Mouse (Mus musculus) heart, embryonic 12.5 days (tissue): Measurements from ENCODE around the gene Mss51. TPM values are rescaled to one million over a fixed set of nuclear protein-coding genes. Genes with fewer than 3 reads are reported as not detected.

ENCODE experiments used
- ATAC-seq: fragments of 200-750 bp; cut with Nextera tagmentation; 2 replicates; pipeline ENCODE4 v1.8.0; 2017; ENCODE audit warnings: moderate TSS enrichment, moderate library complexity; ENCODE audit not compliant: insufficient number of reproducible peaks, low FRiP score
- H3K27ac ChIP-seq: fragments of 300-500 bp; sonication (generic); 2 replicates; pipeline ENCODE4 v1.5.1; 2016; ENCODE audit warnings: mild to moderate bottlenecking, moderate library complexity; ENCODE audit not compliant: poor library complexity, severe bottlenecking
- H3K27me3 ChIP-seq: fragments of 300-500 bp; sonication (generic); replicated peaks from 2 replicates; pipeline ENCODE4 v1.6.1; 2016; ENCODE audit warnings: mild to moderate bottlenecking, moderate library complexity
- H3K36me3 ChIP-seq: fragments of 300-500 bp; sonication (generic); 2 replicates; pipeline ENCODE4 v1.6.1; 2016; ENCODE audit warnings: mild to moderate bottlenecking, moderate library complexity
- H3K4me1 ChIP-seq: fragments of 300-500 bp; sonication (generic); replicated peaks from 2 replicates; pipeline ENCODE4 v1.6.1; 2016; ENCODE audit warnings: mild to moderate bottlenecking
- H3K4me2 ChIP-seq: fragments of 300-500 bp; sonication (generic); 2 replicates; pipeline ENCODE4 v1.6.1; 2016; ENCODE audit warnings: mild to moderate bottlenecking, moderate library complexity
- H3K4me3 ChIP-seq: fragments of 300-500 bp; sonication (generic); 2 replicates; pipeline ENCODE4 v1.5.1; 2016; ENCODE audit warnings: mild to moderate bottlenecking
- H3K9ac ChIP-seq: fragments of 300-500 bp; sonication (generic); 2 replicates; pipeline ENCODE4 v1.6.1; 2016; ENCODE audit warnings: mild to moderate bottlenecking, moderate library complexity
- H3K9me3 ChIP-seq: fragments of 300-500 bp; sonication (generic); replicated peaks from 2 replicates; pipeline ENCODE4 v1.6.1; 2016; ENCODE audit warnings: mild to moderate bottlenecking, moderate library complexity
- WGBS: fragments of 180-500 bp; shearing (Covaris S2); methylation state at CpG from one replicate; pipeline ENCODE4 v1.1.7; 2016; 5-methylcytosine and 5-hydroxymethylcytosine counted together
- polyA plus RNA-seq: library from polyadenylated mRNA; unstranded; fragments of >200 nt; fragmentation: Nextera tagmentation; extraction: Ambion mirVana; gene quantifications from 2 replicates; pipeline ENCODE4 v1.2.1, GENCODE M21; 2016

Mss51 gene
- polyA plus RNA-seq, 1 experiment from 2014 or later = 0.51 TPM

- ATAC-seq = peak; percentile 87
- 3% methylated on average over 15 of the region's 15 CpGs for WGBS
Observed at GRCm38 (mm10) chr14:20451765-20452331, 44.9 kb downstream of the Mss51 start, which contains the start of gene Cfap70. Cfap70 (minus strand) TSS chr14:20452226.

GRCm38 (mm10) chr14:20451302-20451701, 45.4 kb downstream of the Mss51 start:
- Histone ChIP-seq H3K9me3 (no peaks in the 10 kb centered on the region), H3K27ac (no peak overlapping the region), H3K36me3 (peaks cover 10% of the 10 kb centered on the region), H3K4me1 (peaks cover 5% of the 10 kb centered on the region; the same call in 1 of the 2 replicates), H3K27me3 (no peaks in the 10 kb centered on the region), H3K4me3 (peak overlapping the region; percentile 46), H3K9ac (peak overlapping the region; percentile 40; the same call in 1 of the 2 replicates), H3K4me2 (peak overlapping the region; percentile 81)
- WGBS = 10% methylated on average over 2 of the region's 2 CpGs
- 0 out of 2 replicates have a peak, but pooled peaks have one; percentile 63 for ATAC-seq

More at GRCm38 (mm10) chr14:20451765-20452331, 44.9 kb downstream of the Mss51 start, which contains the start of gene Cfap70:
- Histone ChIP-seq H3K9ac (peak within 1 kb of the TSS; percentile 40), H3K27ac (no peak within 1 kb of the TSS), H3K4me2 (peak within 1 kb of the TSS; percentile 81), H3K9me3 (no peaks in the 10 kb centered on the region), H3K4me3 (peak within 1 kb of the TSS; percentile 46), H3K4me1 (peaks cover 5% of the 10 kb centered on the region; the same call in 1 of the 2 replicates), H3K27me3 (no peaks in the 10 kb centered on the region), H3K36me3 (peaks cover 15% of the 10 kb centered on the region)

GRCm38 (mm10) chr14:20447209-20447608, 49.5 kb downstream of the Mss51 start:
- H3K9ac ChIP-seq = no peak overlapping the region
- H3K27me3 ChIP-seq = no peaks in the 10 kb centered on the region
- no peaks in the 10 kb centered on the region for H3K36me3 ChIP-seq
- H3K4me2 ChIP-seq = no peak overlapping the region
- WGBS = 59% methylated on average over 12 of the region's 12 CpGs
- H3K4me3 ChIP-seq = no peak overlapping the region
- ATAC-seq = no peak
- H3K27ac ChIP-seq = no peak overlapping the region
- H3K9me3 ChIP-seq = no peaks in the 10 kb centered on the region
- peaks cover 5% of the 10 kb centered on the region; the same call in 1 of the 2 replicates for H3K4me1 ChIP-seq

- peak overlapping the region; percentile 47 for H3K4me2 ChIP-seq
- H3K9ac ChIP-seq = 0 out of 2 replicates have a peak overlapping the region, but pooled peaks have one; percentile 25
- peak; percentile 53; the same call in 1 of the 2 replicates for ATAC-seq
- no peak overlapping the region for H3K27ac ChIP-seq
- H3K4me1 ChIP-seq = no peaks in the 10 kb centered on the region; the same call in 1 of the 2 replicates
- WGBS = 43% methylated on average over 17 of the region's 17 CpGs
- no peaks in the 10 kb centered on the region for H3K27me3 ChIP-seq
- no peaks in the 10 kb centered on the region for H3K36me3 ChIP-seq
- no peak overlapping the region for H3K4me3 ChIP-seq
- no peaks in the 10 kb centered on the region for H3K9me3 ChIP-seq
Observed at GRCm38 (mm10) chr14:20442252-20442651, 54.4 kb downstream of the Mss51 start.

- no peak overlapping the region for H3K9ac ChIP-seq
- H3K4me1 ChIP-seq = no peaks in the 10 kb centered on the region
- H3K4me3 ChIP-seq = no peak overlapping the region
- H3K27me3 ChIP-seq = no peaks in the 10 kb centered on the region
- no peak overlapping the region for H3K4me2 ChIP-seq
- WGBS = 71% methylated on average over 6 of the region's 6 CpGs
- no peak overlapping the region for H3K27ac ChIP-seq
- 0 out of 2 replicates have a peak, but pooled peaks cover 4% of the 10 kb centered on the region for H3K9me3 ChIP-seq
- no peaks in the 10 kb centered on the region for H3K36me3 ChIP-seq
- ATAC-seq = no peak
Observed at GRCm38 (mm10) chr14:20436976-20437375, 59.7 kb downstream of the Mss51 start.

Other genes starting within 250 kb of the Mss51 start
- not detected in 2 replicates for gene Kcnk16, start 227.7 kb downstream of the Mss51 start, polyA plus RNA-seq
- gene Nudt13, start 202.2 kb downstream of the Mss51 start, polyA plus RNA-seq = 10.9 and 16.4 TPM in 2 replicates
- gene Ecd, start 148.8 kb downstream of the Mss51 start, polyA plus RNA-seq = 37.4 and 37.5 TPM in 2 replicates
- 25.7 and 29.2 TPM in 2 replicates for gene Fam149b, start 148.7 kb downstream of the Mss51 start, polyA plus RNA-seq
- gene Dnajc9, start 108.0 kb downstream of the Mss51 start, polyA plus RNA-seq = 97.6 and 99.1 TPM in 2 replicates
- gene Mrps16, start 103.3 kb downstream of the Mss51 start, polyA plus RNA-seq = 87.0 and 88.7 TPM in 2 replicates
- gene Cfap70, start 44.7 kb downstream of the Mss51 start, polyA plus RNA-seq = not detected in 2 replicates
- gene Anxa7, start 16.8 kb downstream of the Mss51 start, polyA plus RNA-seq = 38.6 and 38.8 TPM in 2 replicates
- gene Ppp3cb, start 49.7 kb upstream of the Mss51 start, polyA plus RNA-seq = 43.0 and 43.5 TPM in 2 replicates
- gene Usp54, start 144.2 kb upstream of the Mss51 start, polyA plus RNA-seq = 7.4 and 7.7 TPM in 2 replicates
- gene Myoz1, start 159.6 kb upstream of the Mss51 start, polyA plus RNA-seq = 19.2 and 19.7 TPM in 2 replicates
- 181 and 191 TPM in 2 replicates for gene Synpo2l, start 171.5 kb upstream of the Mss51 start, polyA plus RNA-seq
- gene Sec24c, start 177.4 kb upstream of the Mss51 start, polyA plus RNA-seq = 93.4 and 97.4 TPM in 2 replicates
- gene Fut11, start 198.1 kb upstream of the Mss51 start, polyA plus RNA-seq = 20.4 and 21.2 TPM in 2 replicates
- 232 and 236 TPM in 2 replicates for gene Chchd1, start 206.1 kb upstream of the Mss51 start, polyA plus RNA-seq
- 32.4 and 34.0 TPM in 2 replicates for gene Zswim8, start 210.7 kb upstream of the Mss51 start, polyA plus RNA-seq
- 17.9 and 18.8 TPM in 2 replicates for gene Ndst2, start 237.7 kb upstream of the Mss51 start, polyA plus RNA-seq